Comparison of ENCODE assay signal across 9 mouse cellular contexts in the genomic region with DNA sequence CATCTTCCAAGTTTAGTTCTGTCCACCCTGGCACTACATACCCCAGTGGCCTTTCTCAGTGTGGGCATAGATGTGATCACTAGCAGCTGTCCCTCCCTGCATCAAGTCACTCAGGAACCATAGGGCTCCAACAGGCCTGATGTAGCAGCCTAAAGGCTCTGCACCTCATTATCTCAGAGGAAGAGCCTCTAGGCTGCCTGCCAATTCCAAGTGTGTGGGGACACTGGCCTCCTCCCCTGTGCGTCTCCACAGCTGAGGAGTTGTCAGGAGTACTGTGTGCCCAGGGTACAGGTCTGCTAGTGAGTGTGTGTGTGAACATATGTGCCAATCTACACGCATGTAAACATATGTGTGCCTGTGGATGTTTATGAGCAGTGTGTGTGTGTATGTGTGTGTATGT. TPM values are rescaled to one million over a fixed set of nuclear protein-coding genes. Genes with fewer than 3 reads are reported as not detected.
DNase-seq lines count a peak whose midpoint lies in the region; ATAC-seq and TF ChIP-seq lines count a peak whose summit lies in the region.
"Had no signal": no experiment of that assay in that cellular context is flagged by ENCODE, and none has a peak within 500 bp of the region (broad histone marks: within the 10 kb centered on the region; RNA-seq: fewer than 3 reads in every experiment).

No protein-coding gene starts in this region.

- no peak for TF ChIP-seq POLR2A in myocyte (IDR thresholded peaks at IDR 0.05; ENCODE audit: insufficient read length, low read depth)

- no peak overlapping the region for H3K4me2 ChIP-seq in forebrain, embryonic 14.5 days (ENCODE audit: low read length)
- H3K4me2 ChIP-seq in forebrain, embryonic 16.5 days (ENCODE audit: low read length) = no peak overlapping the region
- no peak overlapping the region for H3K4me2 ChIP-seq in neural tube, embryonic 13.5 days
- no peak overlapping the region for H3K4me2 ChIP-seq in hindbrain, embryonic 11.5 days (replicated peaks; ENCODE audit: low read depth, low read length)
- H3K4me2 ChIP-seq in myocyte (ENCODE audit: low read depth) = no peak overlapping the region

- no peak overlapping the region for H3K4me3 ChIP-seq in forebrain, embryonic 14.5 days (ENCODE audit: low read depth, low read length)
- H3K4me3 ChIP-seq in forebrain, embryonic 16.5 days (replicated peaks; ENCODE audit: low read length) = no peak overlapping the region
- H3K4me3 ChIP-seq in neural tube, embryonic 13.5 days = no peak overlapping the region
- no peak overlapping the region for H3K4me3 ChIP-seq in hindbrain, embryonic 11.5 days (ENCODE audit: low read depth, low read length)
- H3K4me3 ChIP-seq in myocyte = no peak overlapping the region
- H3K4me3 ChIP-seq: erythroblast, embryonic 14.5 days had no signal

- no peaks in the 10 kb centered on the region for H3K4me1 ChIP-seq in forebrain, embryonic 14.5 days (ENCODE audit: control insufficient read depth, insufficient read depth, low read length)
- no peaks in the 10 kb centered on the region for H3K4me1 ChIP-seq in forebrain, embryonic 16.5 days (replicated peaks; ENCODE audit: control insufficient read depth, insufficient read depth, low read length)
- peaks cover 20% of the 10 kb centered on the region for H3K4me1 ChIP-seq in neural tube, embryonic 13.5 days (replicated peaks)
- H3K4me1 ChIP-seq in hindbrain, embryonic 11.5 days (replicated peaks; ENCODE audit: control insufficient read depth, insufficient read depth, low read length) = no peaks in the 10 kb centered on the region

- 58% methylated on average over 2 of the region's 2 CpGs for WGBS in forebrain, embryonic 14.5 days
- 58% methylated on average over 2 of the region's 2 CpGs for WGBS in forebrain, embryonic 16.5 days
- 53% methylated on average over 2 of the region's 2 CpGs for WGBS in neural tube, embryonic 13.5 days
- 89% methylated on average over 2 of the region's 2 CpGs for WGBS in hindbrain, embryonic 11.5 days

- peak; percentile 46 for DNase-seq in forebrain, embryonic 14.5 days (ENCODE audit: low spot score)
- no peak for DNase-seq in neural tube, embryonic 10.5 days (ENCODE audit: extremely low spot score, low spot score)
- DNase-seq in hindbrain, embryonic 11.5 days (ENCODE audit: low spot score) = no peak
- DNase-seq in embryo, embryonic 10.5 days (ENCODE audit: low spot score) = no peak
- DNase-seq in frontal cortex, postnatal 14 days (ENCODE audit: low spot score in 2 of 2) = no peak

- no peak for ATAC-seq in forebrain, embryonic 14.5 days
- ATAC-seq in forebrain, embryonic 16.5 days = no peak
- ATAC-seq in neural tube, embryonic 13.5 days (ENCODE audit: low read depth) = peak; percentile 48; the same call in 1 of the 2 replicates
- ATAC-seq in hindbrain, embryonic 11.5 days (ENCODE audit: low FRiP score) = no peak

- H3ac ChIP-seq in myocyte (ENCODE audit: control insufficient read depth, insufficient read length) = no peak overlapping the region

- no peaks in the 10 kb centered on the region for H3K36me3 ChIP-seq in forebrain, embryonic 14.5 days (ENCODE audit: control insufficient read depth, insufficient read depth, low read length)
- H3K36me3 ChIP-seq in forebrain, embryonic 16.5 days (ENCODE audit: control insufficient read depth, insufficient read depth) = no peaks in the 10 kb centered on the region
- H3K36me3 ChIP-seq in neural tube, embryonic 13.5 days = no peaks in the 10 kb centered on the region
- no peaks in the 10 kb centered on the region for H3K36me3 ChIP-seq in hindbrain, embryonic 11.5 days (ENCODE audit: control insufficient read depth, insufficient read depth, low read length)
- no peaks in the 10 kb centered on the region for H3K36me3 ChIP-seq in myocyte (ENCODE audit: control insufficient read depth, insufficient read depth)

- no peaks in the 10 kb centered on the region for H3K27me3 ChIP-seq in forebrain, embryonic 14.5 days (replicated peaks; ENCODE audit: control insufficient read depth, insufficient read depth, low read length)
- H3K27me3 ChIP-seq in forebrain, embryonic 16.5 days (replicated peaks; ENCODE audit: control insufficient read depth, insufficient read depth, low read length) = no peaks in the 10 kb centered on the region
- no peaks in the 10 kb centered on the region for H3K27me3 ChIP-seq in neural tube, embryonic 13.5 days
- H3K27me3 ChIP-seq in hindbrain, embryonic 11.5 days (ENCODE audit: control insufficient read depth, insufficient read depth, low read length) = no peaks in the 10 kb centered on the region
- peaks cover 18% of the 10 kb centered on the region for H3K27me3 ChIP-seq in myocyte (ENCODE audit: control insufficient read depth, insufficient read depth, insufficient read length)

- H3K27ac ChIP-seq in forebrain, embryonic 14.5 days (ENCODE audit: low read depth, low read length) = no peak overlapping the region
- H3K27ac ChIP-seq in forebrain, embryonic 16.5 days (ENCODE audit: low read length) = no peak overlapping the region
- peak overlapping the region; percentile 66 for H3K27ac ChIP-seq in neural tube, embryonic 13.5 days (replicated peaks)
- 0 out of 2 replicates have a peak overlapping the region, but pooled peaks have one; percentile 27 for H3K27ac ChIP-seq in hindbrain, embryonic 11.5 days (ENCODE audit: low read depth, low read length)

- no peak overlapping the region for H3K9ac ChIP-seq in forebrain, embryonic 14.5 days (ENCODE audit: low read length)
- H3K9ac ChIP-seq in forebrain, embryonic 16.5 days (replicated peaks; ENCODE audit: low read depth, low read length) = no peak overlapping the region
- H3K9ac ChIP-seq in neural tube, embryonic 13.5 days = no peak overlapping the region
- H3K9ac ChIP-seq in hindbrain, embryonic 11.5 days (ENCODE audit: low read depth, low read length) = no peak overlapping the region

- no peaks in the 10 kb centered on the region for H3K79me2 ChIP-seq in myocyte (ENCODE audit: control insufficient read depth, insufficient read depth)

- no peaks in the 10 kb centered on the region for H3K9me3 ChIP-seq in forebrain, embryonic 14.5 days (replicated peaks; ENCODE audit: control insufficient read depth, low read length)
- H3K9me3 ChIP-seq in forebrain, embryonic 16.5 days (ENCODE audit: control insufficient read depth, low read length) = no peaks in the 10 kb centered on the region
- H3K9me3 ChIP-seq in neural tube, embryonic 13.5 days = no peaks in the 10 kb centered on the region
- H3K9me3 ChIP-seq in hindbrain, embryonic 11.5 days (ENCODE audit: control insufficient read depth, low read length) = no peaks in the 10 kb centered on the region

TF ChIP-seq in myocyte, 11 proteins besides CTCF, POLR2A, EP300 and RAD21:
- no peak for TF ChIP-seq MAX (IDR thresholded peaks at IDR 0.05; ENCODE audit: low read depth)
- TF ChIP-seq MYOG (IDR thresholded peaks at IDR 0.05; ENCODE audit: control insufficient read depth in 1 of 3, insufficient read depth in 1 of 3, insufficient read length in 2 of 3, low read depth in 2 of 3) = peak in 1 of 3 experiments; percentile 40
- TF ChIP-seq TCF12 (IDR thresholded peaks at IDR 0.05; ENCODE audit: insufficient read depth, poor library complexity, severe bottlenecking) = no peak
- TF ChIP-seq TCF3 (IDR thresholded peaks at IDR 0.05; ENCODE audit: insufficient read length, low read depth) = no peak
- TF ChIP-seq POLR2AphosphoS2 (IDR thresholded peaks at IDR 0.05; ENCODE audit: insufficient read length, low read depth) = no peak
- no peak for TF ChIP-seq USF1 (IDR thresholded peaks at IDR 0.05; ENCODE audit: low read depth)
- TF ChIP-seq MYOD1 (IDR thresholded peaks at IDR 0.05; ENCODE audit: control insufficient read depth in 1 of 3, insufficient read length in 2 of 3, low read depth in 2 of 3) = peak; percentile 63 to 83 (median 78)
- no peak for TF ChIP-seq E2F4 (IDR thresholded peaks at IDR 0.05; ENCODE audit: insufficient read depth)
- no peak for TF ChIP-seq REST (IDR thresholded peaks at IDR 0.05; ENCODE audit: insufficient read depth, insufficient read length)
- TF ChIP-seq CEBPB (IDR thresholded peaks at IDR 0.05; ENCODE audit: insufficient read depth, poor library complexity, severe bottlenecking) = no peak
- no peak for TF ChIP-seq SRF (IDR thresholded peaks at IDR 0.05; ENCODE audit: control insufficient read depth, insufficient read length, low read depth)
TF ChIP-seq in myocyte: peak in this region for 2.

RNA-seq across cellular contexts. Expression of a gene that starts 56.6 kb away (rescaled TPM):
- 1.5 and 1.8 TPM in 2 replicates for polyA plus RNA-seq in forebrain, embryonic 14.5 days (2014; fragmentation: Nextera tagmentation; extraction: Ambion mirVana)
- polyA plus RNA-seq in forebrain, embryonic 16.5 days (2015; fragmentation: Nextera tagmentation; extraction: Ambion mirVana) = 2.3 and 3.0 TPM in 2 replicates
- polyA plus RNA-seq in neural tube, embryonic 13.5 days (2015; fragmentation: Nextera tagmentation; extraction: Ambion mirVana) = 0.92 and 0.99 TPM in 2 replicates
- polyA plus RNA-seq in hindbrain, embryonic 11.5 days (2014; fragmentation: Nextera tagmentation; extraction: Ambion mirVana) = 0.24 and 0.62 TPM in 2 replicates
- 0.10 TPM for polyA plus RNA-seq in myocyte (2012; fragmentation: generic; extraction: Trizol)
- polyA plus RNA-seq: erythroblast, embryonic 14.5 days had no signal

Comparison
In these comparisons a context has a peak if more than half of its experiments do, and no peak if none do; other contexts are left out.
1. H3K27ac ChIP-seq: peak in neural tube, embryonic 13.5 days (single experiment) and hindbrain, embryonic 11.5 days (single experiment); none in forebrain, embryonic 14.5 days (single experiment) and forebrain, embryonic 16.5 days (single experiment).